Mouse (Mus musculus): ENCODE results near the gene Agap1. TPM values are rescaled to one million over a fixed set of nuclear protein-coding genes. Genes with fewer than 3 reads are reported as not detected.

Gene Agap1
- total and polyA plus RNA-seq, 3 experiments = 0.01 TPM; not detected in 2

- no peak overlapping the region for H3K9ac ChIP-seq (ENCODE audit: control insufficient read depth, low read depth, low read length, poor library complexity, severe bottlenecking)
- H3K9me3 ChIP-seq (replicated peaks; ENCODE audit: insufficient read depth, low read length) = no peaks in the 10 kb centered on the region
- H3K27ac ChIP-seq (ENCODE audit: control insufficient read depth, low read depth, low read length) = no peak overlapping the region
- H3K27me3 ChIP-seq (ENCODE audit: control insufficient read depth in 1 of 2, insufficient read depth in 2 of 2, low read length in 2 of 2) = no peaks in the 10 kb centered on the region
- DNase-seq (ENCODE audit: low read depth, low spot score) = no peak
- no peaks in the 10 kb centered on the region for H3K36me3 ChIP-seq (ENCODE audit: control insufficient read depth in 1 of 2, insufficient read depth in 2 of 2, low read length in 2 of 2)
- H3K79me2 ChIP-seq (ENCODE audit: control insufficient read depth, insufficient read depth, low read length, poor library complexity) = no peaks in the 10 kb centered on the region
- H3K4me3 ChIP-seq (ENCODE audit: control insufficient read depth in 1 of 2, insufficient read depth in 1 of 2, low read depth in 2 of 2, low read length in 2 of 2) = no peak overlapping the region
- TF ChIP-seq USF1 (IDR thresholded peaks at IDR 0.05; ENCODE audit: low read depth, low read length) (no peak), NRF1 (IDR thresholded peaks at IDR 0.05; ENCODE audit: insufficient read depth, low read depth, low read length, poor library complexity, severe bottlenecking) (no peak), MAX (IDR thresholded peaks at IDR 0.05; ENCODE audit: low read length) (no peak), MYC (IDR thresholded peaks at IDR 0.05; ENCODE audit: low read depth, low read length) (no peak), CHD2 (IDR thresholded peaks at IDR 0.05; ENCODE audit: low read length) (no peak), RAD21 (IDR thresholded peaks at IDR 0.05; ENCODE audit: low read depth, low read length) (no peak), GABPA (IDR thresholded peaks at IDR 0.05; ENCODE audit: low read depth, low read length) (no peak), ZKSCAN1 (IDR thresholded peaks at IDR 0.05; ENCODE audit: low read depth, low read length) (no peak), MYB (IDR thresholded peaks at IDR 0.05; ENCODE audit: low read depth, low read length) (no peak), TAL1 (IDR thresholded peaks at IDR 0.05; ENCODE audit: low read length) (no peak)
- no peaks in the 10 kb centered on the region for H3K4me1 ChIP-seq (ENCODE audit: control insufficient read depth in 1 of 2, insufficient read depth in 2 of 2, low read length in 2 of 2)
Observed at GRCm38 (mm10) chr1:89581766-89582125, 127.1 kb downstream of the Agap1 start.

- Histone ChIP-seq H3K4me1 (ENCODE audit: control insufficient read depth in 1 of 2, insufficient read depth in 2 of 2, low read length in 2 of 2) (no peaks in the 10 kb centered on the region), H3K79me2 (ENCODE audit: control insufficient read depth, insufficient read depth, low read length, poor library complexity) (no peaks in the 10 kb centered on the region), H3K4me3 (ENCODE audit: control insufficient read depth in 1 of 2, insufficient read depth in 1 of 2, low read depth in 2 of 2, low read length in 2 of 2) (no peak overlapping the region), H3K9ac (ENCODE audit: control insufficient read depth, low read depth, low read length, poor library complexity, severe bottlenecking) (no peak overlapping the region), H3K36me3 (ENCODE audit: control insufficient read depth in 1 of 2, insufficient read depth in 2 of 2, low read length in 2 of 2) (no peaks in the 10 kb centered on the region), H3K27me3 (ENCODE audit: control insufficient read depth in 1 of 2, insufficient read depth in 2 of 2, low read length in 2 of 2) (no peaks in the 10 kb centered on the region), H3K9me3 (replicated peaks; ENCODE audit: insufficient read depth, low read length) (no peaks in the 10 kb centered on the region), H3K27ac (ENCODE audit: control insufficient read depth, low read depth, low read length) (no peak overlapping the region)
- TF ChIP-seq POLR2AphosphoS2 (IDR thresholded peaks at IDR 0.05; ENCODE audit: low read length) (no peak), ELF1 (IDR thresholded peaks at IDR 0.05; ENCODE audit: low read depth, low read length) (no peak), KAT2A (conservative IDR thresholded peaks at IDR 0.05; ENCODE audit: low read depth, low read length) (no peak), GABPA (IDR thresholded peaks at IDR 0.05; ENCODE audit: low read depth, low read length) (no peak), SMC3 (IDR thresholded peaks at IDR 0.05; ENCODE audit: low read depth, low read length) (no peak), ZNF384 (IDR thresholded peaks at IDR 0.05; ENCODE audit: low read depth, low read length) (no peak)
- DNase-seq (ENCODE audit: low read depth, low spot score) = no peak
Observed at GRCm38 (mm10) chr1:89583369-89583768, 128.8 kb downstream of the Agap1 start.

- H3K9ac ChIP-seq (ENCODE audit: control insufficient read depth, low read depth, low read length, poor library complexity, severe bottlenecking) = no peak overlapping the region
- TF ChIP-seq POLR2AphosphoS2 (IDR thresholded peaks at IDR 0.05; ENCODE audit: low read length) (no peak), ZNF384 (IDR thresholded peaks at IDR 0.05; ENCODE audit: low read depth, low read length) (no peak), GABPA (IDR thresholded peaks at IDR 0.05; ENCODE audit: low read depth, low read length) (no peak), EP300 (IDR thresholded peaks at IDR 0.05; ENCODE audit: low read depth in 1 of 2, low read length in 2 of 2) (no peak), RCOR1 (IDR thresholded peaks at IDR 0.05; ENCODE audit: low read depth, low read length) (no peak), E2F4 (IDR thresholded peaks at IDR 0.05; ENCODE audit: borderline replicate concordance, low read depth, low read length) (no peak)
- H3K9me3 ChIP-seq (replicated peaks; ENCODE audit: insufficient read depth, low read length) = no peaks in the 10 kb centered on the region
- DNase-seq (ENCODE audit: low read depth, low spot score) = no peak
- no peaks in the 10 kb centered on the region for H3K36me3 ChIP-seq (ENCODE audit: control insufficient read depth in 1 of 2, insufficient read depth in 2 of 2, low read length in 2 of 2)
- H3K79me2 ChIP-seq (ENCODE audit: control insufficient read depth, insufficient read depth, low read length, poor library complexity) = no peaks in the 10 kb centered on the region
- H3K4me1 ChIP-seq (ENCODE audit: control insufficient read depth in 1 of 2, insufficient read depth in 2 of 2, low read length in 2 of 2) = no peaks in the 10 kb centered on the region
- no peaks in the 10 kb centered on the region for H3K27me3 ChIP-seq (ENCODE audit: control insufficient read depth in 1 of 2, insufficient read depth in 2 of 2, low read length in 2 of 2)
- H3K4me3 ChIP-seq (ENCODE audit: control insufficient read depth in 1 of 2, insufficient read depth in 1 of 2, low read depth in 2 of 2, low read length in 2 of 2) = no peak overlapping the region
- H3K27ac ChIP-seq (ENCODE audit: control insufficient read depth, low read depth, low read length) = no peak overlapping the region
Observed at GRCm38 (mm10) chr1:89586991-89587683, 132.5 kb downstream of the Agap1 start.

All from MEL (cell line).